26 mouse cellular contexts compared by ENCODE assay signal in the genomic region with DNA sequence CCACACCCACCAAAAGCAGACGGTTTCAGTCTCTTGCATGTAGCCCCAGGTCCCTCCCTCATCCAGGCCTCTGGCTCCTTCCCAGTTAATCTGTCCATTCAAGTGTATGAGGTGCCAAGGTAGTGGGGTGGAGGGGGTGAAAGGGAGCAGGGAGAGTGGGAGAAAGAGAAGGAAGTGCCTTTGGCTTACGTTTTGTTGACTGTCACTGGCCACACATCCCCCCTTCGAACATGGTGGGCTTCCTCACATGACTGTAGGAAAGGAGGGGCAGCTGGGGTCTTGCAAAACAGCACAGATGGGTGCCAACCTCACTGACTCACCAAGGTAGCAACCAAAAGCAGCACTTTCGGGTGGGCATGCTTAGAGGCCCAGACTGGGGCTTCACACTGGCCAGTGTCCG.
"Had no signal": no experiment of that assay in that cellular context is flagged by ENCODE, and none has a peak within 500 bp of the region (broad histone marks: within the 10 kb centered on the region; RNA-seq: fewer than 3 reads in every experiment).

No protein-coding gene starts in this region.

- H3K4me3 ChIP-seq: kidney, embryonic 15.5 days; limb, embryonic 10.5 days; limb, embryonic 13.5 days; liver, embryonic 12.5 days; liver, embryonic 15.5 days; lung, embryonic 15.5 days; megakaryocyte, embryonic 14.5 days; neural tube, embryonic 12.5 days; neural tube, embryonic 15.5 days had no signal

- H3K9ac ChIP-seq: kidney, embryonic 15.5 days; limb, embryonic 13.5 days; liver, embryonic 12.5 days; liver, embryonic 15.5 days; lung, embryonic 15.5 days; neural tube, embryonic 12.5 days; neural tube, embryonic 15.5 days had no signal

- H3K27ac ChIP-seq: kidney, embryonic 15.5 days; limb, embryonic 10.5 days; limb, embryonic 13.5 days; liver, embryonic 12.5 days; liver, embryonic 15.5 days; lung, embryonic 15.5 days; neural tube, embryonic 12.5 days; neural tube, embryonic 15.5 days; stomach, postnatal 0 days had no signal

- H3K27me3 ChIP-seq: liver, embryonic 15.5 days; lung, embryonic 15.5 days had no signal

- ATAC-seq: liver, embryonic 12.5 days had no signal

- H3K4me1 ChIP-seq: limb, embryonic 13.5 days; liver, embryonic 12.5 days; liver, embryonic 15.5 days; lung, embryonic 15.5 days had no signal

- H3K36me3 ChIP-seq: kidney, embryonic 15.5 days; limb, embryonic 10.5 days; limb, embryonic 13.5 days; liver, embryonic 12.5 days; liver, embryonic 15.5 days; lung, embryonic 15.5 days; neural tube, embryonic 12.5 days; neural tube, embryonic 15.5 days had no signal

- DNase-seq: kidney, adult 8-10 months; kidney, postnatal 10 days; kidney, postnatal 36 days; layer of hippocampus, postnatal 36 days; liver; lung, adult 18-20 months; lung, postnatal 10 days; lung, postnatal 36 days; midbrain, embryonic 14.5 days; right cerebral cortex, adult 18-20 months; right cerebral cortex, postnatal 14 days; right cerebral cortex, postnatal 4 days; thymus, adult 2 months; thymus, postnatal 14 days; thymus, postnatal 4 days had no signal

- H3K9me3 ChIP-seq: kidney, embryonic 15.5 days; limb, embryonic 10.5 days; limb, embryonic 13.5 days; liver, embryonic 12.5 days; liver, embryonic 15.5 days; lung, embryonic 15.5 days; megakaryocyte, embryonic 14.5 days; neural tube, embryonic 12.5 days; neural tube, embryonic 15.5 days had no signal

- H3K4me2 ChIP-seq: kidney, embryonic 15.5 days; limb, embryonic 13.5 days; liver, embryonic 12.5 days; liver, embryonic 15.5 days; lung, embryonic 15.5 days; midbrain, embryonic 11.5 days; neural tube, embryonic 12.5 days; neural tube, embryonic 15.5 days had no signal
